Mouse (Mus musculus): ENCODE measurements around the gene Iqsec2.
A peak's percentile ranks its signal among the peaks of the same experiment; 100 is the strongest.
"Not testable (repeated sequence)": the region's sequence is repeated elsewhere in the genome, so short reads cannot be mapped to it uniquely, and the experiment has no call there.

Iqsec2 gene

DNA sequence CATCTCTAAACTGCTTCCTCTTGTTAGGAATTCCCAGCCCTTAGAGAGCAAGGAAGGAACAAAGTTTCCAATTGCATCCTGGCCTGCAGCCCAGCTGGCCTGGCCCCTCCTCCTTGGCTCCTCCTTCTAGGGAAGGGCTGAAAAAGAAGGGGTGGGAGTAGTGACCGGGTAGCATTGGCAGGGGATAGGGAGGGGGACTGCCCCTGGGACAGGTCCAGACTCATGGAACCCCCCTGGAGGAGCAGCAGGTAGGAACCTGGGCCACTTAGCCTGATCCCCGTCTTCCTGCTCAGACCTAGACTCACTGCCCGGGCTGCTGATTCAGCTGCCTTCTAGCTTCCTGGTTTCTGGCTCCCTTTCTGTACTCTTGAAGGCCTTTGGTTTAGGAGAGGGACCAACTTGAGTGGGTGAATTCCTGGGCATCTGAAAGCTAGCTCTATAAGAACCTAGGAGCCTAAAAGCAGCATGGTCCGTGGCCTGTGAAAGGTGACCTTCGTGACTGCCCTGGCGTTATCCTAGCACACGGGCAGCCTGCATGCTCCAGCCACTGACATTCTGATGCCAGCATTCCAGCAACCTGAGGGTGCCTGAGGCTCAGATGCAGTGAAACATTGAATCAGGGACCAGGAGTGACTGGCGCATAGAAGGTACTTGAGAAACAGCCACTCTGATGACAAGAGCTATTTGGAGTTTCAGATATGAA is 34.9 kb downstream of the Iqsec2 start:
- peak; percentile 31 to 33 for DNase-seq (ENCODE audit: low spot score in 2 of 2)

DNA sequence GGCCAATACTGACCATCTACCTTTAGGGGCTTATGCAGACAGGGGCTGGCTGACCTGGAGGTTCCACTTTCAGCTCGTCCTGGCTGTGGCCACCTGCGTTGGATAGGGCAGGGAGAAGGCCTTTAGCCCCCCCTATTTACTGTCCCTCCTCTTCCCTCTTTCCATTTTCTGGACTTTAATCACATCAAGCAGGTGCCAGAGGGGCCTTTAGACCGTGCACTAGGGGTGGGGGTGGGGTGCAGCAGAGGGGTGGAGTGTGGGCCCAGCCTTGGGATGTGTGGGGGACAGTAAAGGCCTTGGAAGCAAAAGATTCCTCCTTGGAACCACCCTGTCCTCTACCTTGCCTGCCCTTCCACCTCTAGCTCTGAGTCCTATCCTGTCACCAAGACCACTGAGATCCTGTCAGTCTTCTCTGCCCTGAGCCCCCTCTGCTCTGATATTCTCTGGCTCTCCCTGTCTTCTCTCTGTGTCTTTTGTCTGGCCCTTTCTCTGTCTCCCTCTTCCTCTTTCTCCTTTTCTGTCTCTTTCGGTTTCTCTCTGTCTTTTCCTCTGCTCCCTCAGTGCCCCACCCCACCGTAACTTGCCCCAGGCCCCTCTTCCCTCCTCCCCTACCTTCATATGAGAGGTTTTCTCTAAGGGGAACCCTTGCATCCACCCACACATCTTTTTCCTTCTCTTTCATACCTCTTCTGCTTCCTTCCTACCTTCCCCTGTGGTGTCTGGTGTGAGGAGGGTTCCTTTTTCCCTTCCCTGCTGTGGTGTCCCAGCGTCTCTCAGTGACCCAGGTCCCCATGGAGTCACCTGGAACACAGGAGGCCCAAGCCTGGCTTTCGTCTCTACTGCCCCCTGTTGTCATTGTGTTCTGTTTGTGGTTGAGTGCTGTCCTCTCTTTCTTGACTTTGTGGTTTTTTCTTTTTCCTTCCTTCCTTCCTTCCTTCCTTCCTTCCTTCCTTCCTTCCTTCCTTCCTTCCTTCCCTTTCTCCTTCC is 35.9 kb downstream of the Iqsec2 start:
- no peak for DNase-seq (ENCODE audit: low spot score in 2 of 2)

DNA sequence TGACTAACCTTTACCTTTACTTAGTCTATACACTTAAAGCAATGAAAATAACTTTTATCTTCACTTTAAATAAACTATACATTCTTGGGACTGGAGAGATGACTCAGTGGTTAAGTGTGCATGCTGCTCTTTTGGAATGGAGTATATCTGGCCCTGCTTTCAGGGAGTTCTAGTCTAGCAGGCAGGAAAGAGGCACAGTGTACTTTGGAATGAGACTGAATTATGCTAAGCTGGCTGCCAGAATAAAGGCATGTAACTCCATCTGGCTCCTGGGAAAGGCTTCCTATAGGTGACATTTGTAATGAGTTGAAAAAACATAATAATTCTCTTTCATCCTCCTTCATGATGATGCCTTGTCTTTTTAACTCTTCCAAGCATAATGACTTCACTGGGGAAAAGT is 43.1 kb downstream of the Iqsec2 start:
- no peak for DNase-seq (ENCODE audit: low spot score in 2 of 2)

DNA sequence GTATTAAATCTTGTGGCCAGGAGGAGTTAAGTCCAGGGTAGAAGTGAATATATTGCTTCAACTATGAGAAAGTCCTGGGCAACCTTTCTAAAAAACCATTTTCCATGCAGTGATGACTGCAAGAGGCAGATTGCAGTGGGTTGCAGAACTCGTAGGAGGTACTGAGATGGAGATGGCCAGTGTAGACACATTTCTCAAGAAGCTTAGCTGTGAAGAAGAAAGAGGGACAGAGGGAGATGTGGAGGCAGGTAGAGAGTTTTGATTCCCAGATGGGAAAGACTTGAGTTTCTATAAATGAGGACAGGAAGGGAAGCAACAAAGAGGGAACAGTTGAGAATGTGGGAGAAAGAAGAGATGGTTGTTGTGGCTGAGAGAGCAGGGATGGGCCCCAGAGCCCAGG is 47.2 kb downstream of the Iqsec2 start:
- no peak for DNase-seq (ENCODE audit: low spot score in 2 of 2)

DNA sequence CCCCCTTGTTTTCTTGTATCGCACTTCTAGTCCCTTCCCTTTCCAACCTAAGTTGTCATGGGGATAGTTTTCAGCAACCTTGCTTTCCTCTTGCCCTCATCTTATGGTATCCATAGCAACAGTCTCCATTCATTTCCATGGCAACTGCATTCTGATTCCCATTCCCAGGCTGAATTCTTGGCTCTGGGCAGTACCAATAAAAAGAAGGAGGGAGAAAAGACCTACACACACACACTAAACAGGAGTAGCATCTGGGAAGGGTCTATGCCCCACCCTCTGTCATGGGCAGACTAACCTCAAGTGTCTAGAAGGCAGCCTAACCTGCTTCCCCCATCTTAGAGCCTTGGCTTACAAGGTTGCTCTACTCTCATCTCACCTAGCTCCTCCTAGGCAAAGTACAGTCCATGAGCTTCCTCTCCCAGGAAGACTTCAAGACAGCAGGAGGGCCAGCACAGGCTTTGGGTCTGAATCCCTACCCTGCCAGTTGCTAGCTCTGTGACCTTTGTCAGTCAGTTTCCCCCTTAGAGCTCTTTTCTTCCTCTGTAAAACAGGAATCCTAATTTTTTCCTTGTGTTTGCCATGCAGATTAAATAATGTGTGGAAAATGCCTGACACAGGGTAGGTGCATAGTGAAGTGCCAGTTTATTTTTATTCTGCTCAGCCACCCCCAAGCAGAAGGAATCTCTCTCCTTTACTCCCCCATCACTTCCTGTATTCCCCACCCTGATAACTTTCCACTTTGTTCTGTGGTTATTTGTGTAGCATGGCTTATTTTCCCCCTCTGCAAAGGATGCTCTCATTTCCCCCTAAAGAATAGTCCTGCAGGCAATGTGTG is 54.0 kb downstream of the Iqsec2 start:
- no peak for DNase-seq (ENCODE audit: low spot score in 2 of 2)

DNA sequence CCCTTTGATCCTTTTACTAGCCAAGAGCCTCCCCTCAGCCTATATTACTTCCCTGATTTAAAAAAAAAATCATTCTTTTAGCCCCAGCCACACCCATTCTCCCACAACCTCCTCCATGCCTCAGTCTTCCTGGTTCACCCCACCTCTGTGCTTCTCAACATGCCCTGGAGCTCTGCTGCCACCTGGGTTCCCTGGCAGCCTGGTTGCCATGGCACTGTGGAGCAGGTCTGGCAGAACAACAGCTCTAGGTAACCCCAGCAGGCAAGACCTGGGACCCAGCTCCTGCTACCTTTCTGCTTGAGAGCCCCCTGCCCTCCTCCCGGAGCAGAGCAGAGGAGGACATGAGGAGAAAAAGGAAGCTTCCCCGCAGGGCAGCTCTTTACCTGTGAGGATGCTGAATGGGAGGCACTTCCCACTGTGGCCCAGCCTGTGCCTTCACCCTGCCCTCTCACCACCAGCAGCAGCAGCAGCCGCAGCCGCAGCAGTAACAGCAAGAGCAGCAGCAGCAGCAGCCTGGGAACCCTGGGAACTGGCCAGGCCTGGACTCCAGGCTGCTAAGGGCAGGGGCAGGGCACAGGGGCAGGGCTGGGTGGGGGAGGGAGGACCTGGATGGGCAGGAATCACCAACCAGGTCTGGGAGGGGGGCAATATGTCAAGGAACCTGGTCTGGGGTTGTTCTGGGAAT is 57.8 kb downstream of the Iqsec2 start:
- no peak for DNase-seq (ENCODE audit: low spot score in 2 of 2)

DNA sequence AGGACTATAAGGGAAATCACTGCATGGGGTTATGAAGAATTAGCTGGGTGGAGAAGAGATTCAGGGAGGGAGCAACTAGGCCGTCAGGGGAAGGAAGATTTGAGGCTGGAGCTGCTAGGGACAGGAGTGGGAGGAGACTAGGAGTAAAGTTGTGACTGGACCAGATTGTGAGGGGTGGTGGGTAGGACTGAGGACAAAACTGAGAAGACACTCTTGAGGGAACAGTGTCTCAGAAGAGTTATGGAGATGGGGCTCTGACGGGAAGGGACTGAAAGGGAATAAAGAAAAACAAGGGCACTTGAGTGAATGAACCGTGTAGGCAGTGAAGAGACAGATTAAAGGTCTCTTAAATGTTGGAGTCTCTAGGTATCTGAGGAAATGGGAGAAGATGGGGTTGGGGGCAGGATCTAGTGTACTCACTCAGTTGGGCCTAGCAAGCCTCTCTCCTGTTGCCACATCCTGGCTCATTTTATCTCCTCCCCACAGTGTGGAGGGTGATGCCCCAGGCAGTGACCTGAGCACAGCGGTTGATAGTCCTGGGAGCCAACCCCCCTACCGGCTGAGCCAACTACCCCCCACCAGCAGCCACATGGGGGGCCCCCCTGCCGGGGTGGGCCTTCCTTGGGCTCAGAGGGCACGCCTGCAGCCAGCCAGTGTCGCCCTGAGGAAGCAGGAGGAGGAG is 58.5 kb downstream of the Iqsec2 start:
- DNase-seq (ENCODE audit: low spot score in 2 of 2): no peak

DNA sequence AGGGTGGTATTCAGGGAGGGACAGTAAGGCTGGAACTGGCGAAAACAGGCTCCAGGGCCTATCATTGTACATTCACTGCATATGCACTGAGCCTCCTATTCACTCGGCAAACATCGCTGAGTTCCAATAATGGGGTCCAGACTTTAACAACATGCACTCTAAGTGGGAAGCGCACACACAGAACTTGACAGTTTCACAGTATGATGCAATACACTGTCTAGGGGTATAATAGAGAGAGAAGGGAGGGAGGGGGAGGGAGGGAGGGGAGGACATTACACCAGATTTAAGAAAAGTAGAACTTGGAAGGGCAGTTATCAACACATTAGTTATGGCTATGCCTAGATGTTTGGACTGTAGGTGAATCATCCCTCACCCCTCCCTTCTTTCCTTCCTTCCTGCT is 59.2 kb downstream of the Iqsec2 start:
- DNase-seq (ENCODE audit: low spot score in 2 of 2): no peak

DNA sequence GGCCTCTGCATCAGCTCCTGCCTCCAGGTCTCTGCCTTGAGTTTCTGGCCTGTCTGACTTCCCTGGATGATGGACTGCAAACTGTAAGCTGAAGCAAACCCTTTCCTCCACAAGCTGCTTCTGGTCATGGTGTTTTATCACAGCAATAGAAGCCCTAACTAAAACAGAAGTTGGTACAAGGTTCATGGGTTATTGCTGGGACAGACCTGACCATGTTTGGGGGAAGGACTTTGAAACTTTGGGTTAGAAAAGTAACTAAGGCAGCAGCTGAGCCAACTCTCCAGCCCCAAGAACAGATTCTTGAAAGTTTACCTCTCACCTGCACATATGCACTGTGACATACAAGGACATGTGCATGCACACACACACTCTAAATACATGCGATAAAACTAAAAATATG is 61.4 kb downstream of the Iqsec2 start:
- no peak for DNase-seq (ENCODE audit: low spot score in 2 of 2)

DNA sequence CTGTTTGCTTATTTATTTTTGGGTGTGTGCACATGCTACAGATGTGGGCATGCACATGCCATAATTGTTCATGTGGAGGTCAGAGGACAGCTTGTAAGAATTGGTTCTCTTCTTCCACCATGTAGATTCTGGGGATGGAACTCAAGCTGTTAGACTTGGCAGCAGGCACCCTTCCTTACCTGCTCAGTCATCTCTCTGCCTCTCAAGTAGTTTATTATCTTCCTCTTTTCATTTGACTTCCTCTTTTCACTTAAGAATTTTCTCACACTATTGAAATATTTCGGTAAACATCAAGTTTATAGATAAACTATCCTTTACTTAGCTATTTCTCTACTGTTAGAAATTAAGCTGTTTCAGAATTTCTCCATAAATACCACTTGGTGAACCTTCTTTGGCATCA is 70.6 kb downstream of the Iqsec2 start:
- DNase-seq (ENCODE audit: low spot score in 2 of 2): no peak

DNA sequence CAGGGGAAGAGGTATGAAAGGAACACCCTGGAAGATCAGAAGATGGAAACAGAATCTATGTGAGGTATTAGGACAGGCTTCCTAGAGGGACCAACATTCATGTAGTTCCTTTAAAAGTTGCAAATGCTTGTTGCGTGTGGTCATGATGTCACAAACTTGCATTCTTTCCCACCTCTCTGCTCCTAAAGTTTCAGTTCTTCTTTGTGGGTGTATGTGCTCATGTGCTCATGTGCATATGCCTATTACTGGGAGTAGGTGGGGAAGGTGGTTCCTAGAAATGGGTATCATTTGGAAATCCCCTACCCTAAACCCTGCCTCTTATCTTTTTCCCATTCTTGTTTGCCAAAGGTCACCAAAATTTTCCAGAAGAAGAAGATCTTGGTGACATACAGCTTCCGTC is 74.5 kb downstream of the Iqsec2 start:
- no peak for DNase-seq (ENCODE audit: low spot score in 2 of 2)

DNA sequence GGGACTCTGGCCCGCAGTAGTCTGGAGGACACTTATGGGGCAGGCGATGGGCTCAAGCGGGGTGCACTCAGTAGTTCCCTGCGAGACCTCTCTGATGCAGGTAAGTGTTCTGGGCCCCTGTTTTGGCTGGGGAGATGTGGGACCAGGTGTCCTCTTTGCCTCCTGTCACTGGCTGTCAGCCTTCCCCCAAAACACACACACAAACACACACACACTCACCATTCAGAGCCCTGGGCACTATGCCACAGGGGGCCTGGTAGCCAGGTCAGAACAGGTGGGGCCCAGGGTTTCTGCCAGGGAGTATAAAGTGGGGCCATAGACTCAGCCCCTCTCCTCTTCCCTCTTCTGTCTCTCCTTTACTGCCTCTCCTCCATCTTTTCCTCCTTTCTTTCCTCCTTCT is 77.7 kb downstream of the Iqsec2 start:
- no peak for DNase-seq (ENCODE audit: low spot score in 2 of 2)

DNA sequence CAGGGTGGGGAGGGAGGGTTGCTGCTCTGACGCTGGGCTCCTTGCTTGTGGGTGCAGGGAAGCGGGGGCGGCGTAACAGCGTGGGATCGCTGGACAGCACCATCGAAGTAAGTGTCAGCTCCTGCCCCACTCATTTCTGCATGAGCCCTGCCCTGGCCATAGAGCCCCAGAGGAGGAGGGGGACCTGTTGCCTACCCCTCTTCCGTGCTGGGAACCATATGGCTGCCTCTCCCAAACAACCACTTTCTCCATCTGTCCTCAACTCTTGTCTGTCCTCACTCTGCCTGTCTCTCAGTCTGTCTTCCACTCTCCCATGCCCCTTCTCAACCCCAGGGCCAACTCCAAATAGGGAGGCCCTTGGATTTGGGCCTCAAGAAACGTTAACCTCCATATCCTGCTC is 78.2 kb downstream of the Iqsec2 start:
- no peak for DNase-seq (ENCODE audit: low spot score in 2 of 2)

DNA sequence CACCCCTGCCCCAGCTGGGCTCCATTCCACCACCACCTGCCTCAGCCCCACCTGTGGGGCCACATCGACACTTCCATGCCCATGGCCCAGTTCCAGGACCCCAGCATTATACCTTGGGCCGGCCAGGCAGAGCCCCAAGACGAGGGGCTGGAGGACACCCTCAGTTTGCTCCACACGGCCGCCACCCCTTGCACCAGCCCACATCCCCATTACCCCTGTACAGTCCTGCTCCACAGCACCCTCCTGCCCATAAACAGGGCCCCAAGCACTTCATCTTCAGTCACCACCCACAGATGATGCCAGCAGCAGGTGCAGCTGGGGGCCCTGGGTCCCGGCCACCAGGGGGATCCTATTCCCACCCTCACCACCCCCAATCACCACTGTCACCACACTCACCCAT is 79.2 kb downstream of the Iqsec2 start:
- DNase-seq (ENCODE audit: low spot score in 2 of 2): no peak

DNA sequence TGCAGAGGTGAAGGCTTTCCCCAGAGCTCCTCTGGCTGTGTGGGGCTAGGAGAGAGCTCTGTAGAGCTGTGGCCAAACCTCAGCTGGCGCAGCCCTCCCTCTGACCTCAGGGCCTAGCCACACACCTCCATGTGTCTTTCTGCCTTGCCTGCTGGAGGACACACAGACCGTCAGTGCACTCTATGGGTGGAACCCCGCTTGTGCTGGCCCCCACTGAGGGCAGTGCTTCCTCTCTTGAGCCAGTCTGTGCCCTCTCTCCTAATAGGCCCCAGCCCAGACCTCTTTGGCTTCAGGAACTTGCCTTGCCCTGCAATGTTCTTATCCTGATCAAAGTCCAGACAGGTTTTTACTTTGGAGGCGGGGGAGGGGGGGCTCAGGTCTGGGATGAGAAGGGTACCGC is 80.2 kb downstream of the Iqsec2 start:
- no peak for DNase-seq (ENCODE audit: low spot score in 2 of 2)

DNA sequence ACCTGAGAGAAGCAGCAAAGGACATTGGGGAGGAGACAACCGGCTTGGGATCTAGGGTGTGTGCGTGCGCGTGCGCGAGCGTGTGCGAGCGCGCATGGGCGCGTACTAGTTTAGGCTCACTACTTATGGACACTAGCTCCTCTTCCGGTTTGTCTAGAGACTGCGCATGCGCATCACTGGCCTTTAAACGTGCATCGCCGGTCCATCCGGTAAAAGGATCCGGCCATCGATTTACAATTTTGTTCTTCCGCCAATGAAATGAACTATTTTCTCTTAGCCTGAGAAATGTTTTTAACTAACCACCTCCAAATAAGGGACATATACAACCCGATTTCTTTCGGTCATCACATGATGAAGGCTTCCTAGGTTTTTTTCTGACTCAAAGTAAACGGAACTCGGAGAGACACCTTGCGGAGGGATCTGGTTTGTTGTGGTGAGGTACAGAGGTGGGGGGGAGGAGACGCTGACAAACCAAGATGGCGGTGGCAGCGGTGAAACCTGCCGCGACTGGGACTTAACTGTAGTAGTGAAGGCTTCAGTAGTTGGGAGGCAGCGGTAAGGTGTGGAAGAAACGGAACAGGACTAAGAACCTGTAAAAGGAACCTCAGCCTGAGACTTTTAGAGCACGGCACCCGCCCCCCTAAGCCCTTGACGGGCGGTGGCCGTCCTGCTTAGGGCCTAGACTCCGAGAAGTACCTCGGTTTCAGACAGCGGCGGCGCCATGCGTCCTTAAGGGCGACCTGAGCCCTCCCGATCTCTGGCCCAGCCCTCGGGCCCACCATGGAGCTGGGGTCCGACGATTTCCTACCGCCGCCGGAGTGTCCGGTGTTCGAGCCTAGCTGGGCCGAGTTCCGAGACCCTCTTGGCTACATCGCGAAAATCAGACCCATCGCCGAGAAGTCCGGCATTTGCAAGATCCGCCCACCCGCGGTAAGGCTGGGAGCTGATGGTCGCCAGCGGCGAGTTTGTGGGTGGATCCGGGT is 89.0 kb downstream of the Iqsec2 start, which contains the start of gene Kdm5c:
TSS of gene Kdm5c (plus strand) at position 240 of the 983 bp plus-strand sequence.
- DNase-seq (ENCODE audit: low spot score in 2 of 2): peak; percentile 61 to 95

DNA sequence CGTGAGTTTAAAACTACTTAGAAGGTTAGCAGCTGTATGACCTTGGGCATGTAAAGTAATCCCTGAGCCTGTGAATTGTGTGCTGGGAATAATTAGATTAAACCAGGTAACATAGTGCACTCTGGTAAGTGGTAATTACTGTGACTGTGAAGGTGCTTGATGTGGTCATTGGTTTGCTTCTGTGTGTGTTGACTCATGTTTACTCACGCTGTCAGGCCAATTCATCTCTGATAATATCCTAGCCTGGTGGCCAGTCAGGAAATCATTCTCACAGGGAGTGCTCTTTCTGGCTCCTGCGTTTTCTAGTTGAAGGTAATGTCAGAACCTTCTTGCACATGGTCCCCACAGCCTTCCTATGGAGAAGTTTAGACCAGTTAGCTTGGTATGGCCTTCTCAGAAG is 90.1 kb downstream of the Iqsec2 start:
- DNase-seq (ENCODE audit: low spot score in 2 of 2): peak in 1 of 2 experiments; percentile 27

DNA sequence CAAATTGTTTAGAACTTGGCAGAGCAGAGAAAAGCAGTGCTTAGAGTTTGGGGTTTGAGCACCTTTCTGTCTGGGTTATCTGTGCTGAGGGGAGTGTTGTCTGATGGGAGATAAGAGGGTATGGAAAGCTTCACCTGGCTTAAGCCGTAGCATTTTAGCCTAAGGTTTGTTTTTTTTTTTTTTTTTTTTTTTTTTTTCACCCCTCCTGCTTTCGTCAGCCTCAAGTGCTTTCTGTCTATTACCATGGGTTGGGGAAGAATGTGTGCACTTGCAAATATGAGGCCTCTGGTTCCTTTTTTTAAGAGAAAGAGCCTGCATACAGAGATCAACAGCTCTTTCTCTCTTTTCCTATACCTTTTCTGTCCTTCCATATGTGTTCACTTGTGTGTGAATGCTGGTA is 91.7 kb downstream of the Iqsec2 start:
- no peak for DNase-seq (ENCODE audit: low spot score in 2 of 2)

DNA sequence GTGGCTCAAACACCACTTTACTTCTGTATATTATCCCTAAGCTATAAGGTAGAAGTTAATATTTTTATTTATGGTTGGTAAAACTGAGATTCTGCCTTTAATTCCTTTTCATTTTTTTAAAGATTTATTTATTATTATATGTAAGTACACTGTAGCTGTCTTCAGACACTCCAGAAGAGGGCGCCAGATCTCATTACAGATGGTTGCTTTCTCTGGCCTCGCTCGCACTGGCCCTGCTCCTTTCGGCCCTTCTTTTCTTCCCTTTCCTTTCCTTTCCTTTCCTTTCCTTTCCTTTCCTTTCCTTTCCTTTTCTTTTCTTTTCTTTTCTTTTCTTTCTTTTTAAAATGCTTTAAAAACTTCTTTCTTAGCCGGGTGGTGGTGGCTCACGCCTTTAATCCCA is 99.1 kb downstream of the Iqsec2 start:
- DNase-seq (ENCODE audit: low spot score in 2 of 2): not testable (repeated sequence)
